Mouse (Mus musculus) MEL (cell line): ENCODE results near the gene Nlk. TPM values are rescaled to one million over a fixed set of nuclear protein-coding genes. Genes with fewer than 3 reads are reported as not detected.

ENCODE experiments used
- DNase-seq: peaks from one replicate; pipeline ENCODE4 v3.0.0; 2011; ENCODE audit warnings: low read depth, low spot score
- H3K27ac ChIP-seq: 2 replicates; pipeline ENCODE4 v1.5.1; 2012; ENCODE audit warnings: low read depth, mild to moderate bottlenecking, control low read depth, low read length, moderate library complexity; ENCODE audit not compliant: control insufficient read depth
- H3K27me3 ChIP-seq, 2 experiments: fragments of 150-350 bp in 1 of 2; sonication (generic) in 1 of 2; 2 replicates each; pipeline ENCODE4 v1.6.1; 2012; ENCODE audit warnings: low read length in 2 of 2, mild to moderate bottlenecking in 2 of 2, improper control_type of control experiment in 1 of 2, moderate library complexity in 1 of 2; ENCODE audit not compliant: insufficient read depth in 2 of 2, control insufficient read depth in 1 of 2
- H3K36me3 ChIP-seq, 2 experiments: 2 replicates each; pipeline ENCODE4 v1.6.1; 2012 to 2014; ENCODE audit warnings: low read length in 2 of 2, improper control_type of control experiment in 1 of 2, inconsistent platforms in 1 of 2, mild to moderate bottlenecking in 1 of 2; ENCODE audit not compliant: insufficient read depth in 2 of 2, control insufficient read depth in 1 of 2
- H3K4me1 ChIP-seq, 2 experiments: fragments of 150-350 bp in 1 of 2; sonication (generic) in 1 of 2; 2 replicates each; pipeline ENCODE4 v1.6.1; 2012; ENCODE audit warnings: low read length in 2 of 2, improper control_type of control experiment in 1 of 2, mild to moderate bottlenecking in 1 of 2; ENCODE audit not compliant: insufficient read depth in 2 of 2, control insufficient read depth in 1 of 2
- H3K4me3 ChIP-seq, 2 experiments: fragments of 150-350 bp in 1 of 2; sonication (generic) in 1 of 2; 2 replicates each; pipeline ENCODE4 v1.5.1; 2012; ENCODE audit warnings: low read depth in 2 of 2, low read length in 2 of 2, mild to moderate bottlenecking in 2 of 2, moderate library complexity in 2 of 2, control low read depth in 1 of 2, improper control_type of control experiment in 1 of 2; ENCODE audit not compliant: control insufficient read depth in 1 of 2, insufficient read depth in 1 of 2
- H3K79me2 ChIP-seq: 2 replicates; pipeline ENCODE4 v1.6.1; 2012; ENCODE audit warnings: mild to moderate bottlenecking, low read length, moderate library complexity; ENCODE audit not compliant: control insufficient read depth, poor library complexity, insufficient read depth
- H3K9ac ChIP-seq: 2 replicates; pipeline ENCODE4 v1.6.1; 2012; ENCODE audit warnings: low read depth, mild to moderate bottlenecking, control low read depth, low read length, moderate library complexity; ENCODE audit not compliant: control insufficient read depth, poor library complexity, severe bottlenecking
- H3K9me3 ChIP-seq: fragments of 150-350 bp; sonication (generic); replicated peaks from 2 replicates; pipeline ENCODE4 v1.6.1; 2012; ENCODE audit warnings: mild to moderate bottlenecking, low read length, improper control_type of control experiment, moderate library complexity; ENCODE audit not compliant: insufficient read depth
- CHD1 ChIP-seq: IDR thresholded peaks from 2 replicates; pipeline ENCODE4 v1.6.1; 2012; ENCODE audit warnings: low read depth, mild to moderate bottlenecking, inconsistent platforms, low read length, improper control_type of control experiment
- CTCF ChIP-seq, 3 experiments: IDR thresholded peaks in 2 of 3; conservative IDR thresholded peaks in 1 of 3; 2 replicates each; pipeline ENCODE4 v1.5.1; 2011 to 2012; ENCODE audit warnings: low read length in 3 of 3, low read depth in 2 of 3, mild to moderate bottlenecking in 2 of 3, improper control_type of control experiment in 1 of 3, inconsistent platforms in 1 of 3, mixed read lengths in 1 of 3, moderate library complexity in 1 of 3; ENCODE audit not compliant: control insufficient read depth in 1 of 3, insufficient read depth in 1 of 3, poor library complexity in 1 of 3, severe bottlenecking in 1 of 3
- EP300 ChIP-seq, 2 experiments: IDR thresholded peaks; 2 replicates each; pipeline ENCODE4 v1.6.1; 2011; ENCODE audit warnings: improper control_type of control experiment in 2 of 2, low read length in 2 of 2, low read depth in 1 of 2, mild to moderate bottlenecking in 1 of 2
- GATA1 ChIP-seq: IDR thresholded peaks from 2 replicates; pipeline ENCODE4 v1.6.1; 2011; ENCODE audit warnings: low read depth, low read length, improper control_type of control experiment
- POLR2A ChIP-seq, 2 experiments: IDR thresholded peaks; 2 replicates each; pipeline ENCODE4 v1.6.1; 2011 to 2012; ENCODE audit warnings: low read length in 2 of 2, mild to moderate bottlenecking in 2 of 2, control low read depth in 1 of 2, improper control_type of control experiment in 1 of 2, low read depth in 1 of 2, moderate library complexity in 1 of 2; ENCODE audit not compliant: control insufficient read depth in 1 of 2, insufficient read depth in 1 of 2, poor library complexity in 1 of 2
- TAL1 ChIP-seq: IDR thresholded peaks from 2 replicates; pipeline ENCODE4 v1.6.1; 2012; ENCODE audit warnings: mild to moderate bottlenecking, inconsistent platforms, low read length, moderate library complexity, mixed read lengths
- USF1 ChIP-seq: IDR thresholded peaks from 2 replicates; pipeline ENCODE4 v1.6.1; 2014; ENCODE audit warnings: low read depth, mild to moderate bottlenecking, inconsistent platforms, low read length, improper control_type of control experiment, moderate library complexity
- ZC3H11A ChIP-seq: IDR thresholded peaks from 2 replicates; pipeline ENCODE4 v1.6.1; 2012; ENCODE audit warnings: low read depth, mild to moderate bottlenecking, inconsistent platforms, low read length, improper control_type of control experiment
- polyA plus RNA-seq, 2 experiments: library from polyadenylated mRNA; stranded (reverse) in 1 of 2; unstranded in 1 of 2; fragments of >175 nt in 1 of 2; fragments of >200 nt in 1 of 2; gene quantifications; 2 replicates each; pipeline versions ENCODE4 v1.2.1 to v1.2.4; 2012; ENCODE audit warnings: low replicate concordance in 2 of 2, low read depth in 1 of 2; ENCODE audit not compliant: insufficient read length in 2 of 2, insufficient read depth in 1 of 2, missing spikeins in 1 of 2
- total RNA-seq: library from RNA; depleted of rRNA; stranded (reverse); fragments of 300-350 nt; gene quantifications from 2 replicates; pipeline ENCODE4 v1.2.3, GENCODE M21; 2012

The Nlk gene
- total and polyA plus RNA-seq, 3 experiments = 16.9 to 17.9 TPM; not detected in 1

- Histone ChIP-seq H3K9ac (no peak overlapping the region), H3K9me3 (no peaks in the 10 kb centered on the region), H3K27ac (no peak overlapping the region), H3K27me3 (no peaks in the 10 kb centered on the region), H3K36me3 (peaks cover 0 to 18% of the 10 kb centered on the region in 2 experiments; a peak in 3 of 4 replicates), H3K79me2 (no peaks in the 10 kb centered on the region), H3K4me3 (no peak overlapping the region), H3K4me1 (peaks cover 2 to 3% of the 10 kb centered on the region in 2 experiments; a peak in 1 of 4 replicates)
- DNase-seq = no peak
- TF ChIP-seq POLR2A (IDR thresholded peaks at IDR 0.05; ENCODE audit: control insufficient read depth in 1 of 2, insufficient read depth in 1 of 2, low read depth in 1 of 2, low read length in 2 of 2, poor library complexity in 1 of 2) = no peak
- no peak for TF ChIP-seq CTCF (IDR thresholded peaks at IDR 0.05 in 2 of 3, conservative IDR thresholded peaks at IDR 0.05 in 1 of 3; ENCODE audit: control insufficient read depth in 1 of 3, insufficient read depth in 1 of 3, low read depth in 2 of 3, low read length in 3 of 3, poor library complexity in 1 of 3, severe bottlenecking in 1 of 3)
These were observed 16.1 kb downstream of the Nlk start for GRCm38 (mm10) chr11:78681058-78681457.

GRCm38 (mm10) chr11:78678761-78679160 lies 18.4 kb downstream of the Nlk start:
- Histone ChIP-seq H3K9ac (no peak overlapping the region), H3K27me3 (no peaks in the 10 kb centered on the region), H3K4me1 (no peaks in the 10 kb centered on the region; a peak in 1 of 4 replicates), H3K36me3 (peaks cover 0 to 5% of the 10 kb centered on the region in 2 experiments; a peak in 3 of 4 replicates), H3K4me3 (no peak overlapping the region), H3K9me3 (no peaks in the 10 kb centered on the region), H3K27ac (no peak overlapping the region), H3K79me2 (0 out of 2 replicates have a peak, but pooled peaks cover 1% of the 10 kb centered on the region)
- no peak for DNase-seq
- TF ChIP-seq CHD1 (0 out of 2 replicates have a peak, but pooled peaks have one; percentile 61), ZC3H11A (no peak)

GRCm38 (mm10) chr11:78668647-78669046 lies 28.5 kb downstream of the Nlk start:
- Histone ChIP-seq H3K27ac (no peak overlapping the region; the same call in 1 of the 2 replicates), H3K36me3 (peaks cover 0 to 38% of the 10 kb centered on the region in 2 experiments; a peak in 2 of 4 replicates), H3K79me2 (peaks cover 3% of the 10 kb centered on the region; the same call in 1 of the 2 replicates), H3K9me3 (no peaks in the 10 kb centered on the region), H3K9ac (no peak overlapping the region), H3K4me1 (peaks cover 8 to 32% of the 10 kb centered on the region in 2 experiments), H3K4me3 (no peak overlapping the region), H3K27me3 (no peaks in the 10 kb centered on the region)
- TF ChIP-seq TAL1 (no peak), GATA1 (peak; percentile 53; the same call in 1 of the 2 replicates), USF1 (peak; percentile 74)
- DNase-seq = peak; percentile 32

- Histone ChIP-seq H3K9me3 (no peaks in the 10 kb centered on the region), H3K36me3 (peaks cover 0 to 31% of the 10 kb centered on the region in 2 experiments; a peak in 2 of 4 replicates), H3K4me1 (peaks cover 8 to 27% of the 10 kb centered on the region in 2 experiments), H3K9ac (no peak overlapping the region), H3K4me3 (no peak overlapping the region), H3K27ac (no peak overlapping the region), H3K79me2 (peaks cover 3% of the 10 kb centered on the region; the same call in 1 of the 2 replicates), H3K27me3 (no peaks in the 10 kb centered on the region)
- no peak for TF ChIP-seq EP300 (IDR thresholded peaks at IDR 0.05; ENCODE audit: low read depth in 1 of 2, low read length in 2 of 2)
- TF ChIP-seq GATA1 = no peak
- no peak for DNase-seq
These were observed 32.3 kb downstream of the Nlk start for GRCm38 (mm10) chr11:78664853-78665252.
